Mouse (Mus musculus) myocyte (in vitro differentiated cells): ENCODE results near the gene Ppp2r5d.

Experiments
- CEBPB ChIP-seq: IDR thresholded peaks from 2 replicates; pipeline ENCODE4 v1.6.1; 2011; ENCODE audit warnings: mild to moderate bottlenecking, moderate library complexity; ENCODE audit not compliant: poor library complexity, insufficient read depth, severe bottlenecking
- E2F4 ChIP-seq: IDR thresholded peaks from one replicate; pipeline ENCODE4 v1.6.1; 2011; ENCODE audit warnings: mild to moderate bottlenecking, control low read depth, moderate library complexity; ENCODE audit not compliant: insufficient read depth
- MAX ChIP-seq: IDR thresholded peaks from one replicate; pipeline ENCODE4 v1.6.1; 2011; ENCODE audit warnings: low read depth, mild to moderate bottlenecking, control low read depth
- MYOD1 ChIP-seq, 3 experiments: IDR thresholded peaks; one replicate each; pipeline ENCODE4 v1.6.1; 2011; ENCODE audit warnings: control low read depth in 2 of 3, low read depth in 2 of 3, mild to moderate bottlenecking in 2 of 3, moderate library complexity in 1 of 3; ENCODE audit not compliant: insufficient read length in 2 of 3, control insufficient read depth in 1 of 3
- MYOG ChIP-seq, 3 experiments: IDR thresholded peaks; one replicate each; pipeline ENCODE4 v1.6.1; 2011; ENCODE audit warnings: control low read depth in 2 of 3, low read depth in 2 of 3, mild to moderate bottlenecking in 2 of 3; ENCODE audit not compliant: insufficient read length in 2 of 3, control insufficient read depth in 1 of 3, insufficient read depth in 1 of 3
- POLR2A ChIP-seq: IDR thresholded peaks from one replicate; pipeline ENCODE4 v1.6.1; 2011; ENCODE audit warnings: low read depth, mild to moderate bottlenecking, control low read depth, moderate library complexity; ENCODE audit not compliant: insufficient read length
- POLR2AphosphoS2 ChIP-seq: IDR thresholded peaks from one replicate; pipeline ENCODE4 v1.6.1; 2011; ENCODE audit warnings: low read depth, control low read depth; ENCODE audit not compliant: insufficient read length
- REST ChIP-seq: IDR thresholded peaks from one replicate; pipeline ENCODE4 v1.6.1; 2011; ENCODE audit warnings: mild to moderate bottlenecking, control low read depth, moderate library complexity; ENCODE audit not compliant: insufficient read depth, insufficient read length
- SRF ChIP-seq: IDR thresholded peaks from one replicate; pipeline ENCODE4 v1.6.1; 2011; ENCODE audit warnings: low read depth; ENCODE audit not compliant: control insufficient read depth, insufficient read length
- TCF12 ChIP-seq: IDR thresholded peaks from one replicate; pipeline ENCODE4 v1.6.1; 2011; ENCODE audit warnings: mild to moderate bottlenecking, control low read depth; ENCODE audit not compliant: poor library complexity, insufficient read depth, severe bottlenecking
- TCF3 ChIP-seq: IDR thresholded peaks from one replicate; pipeline ENCODE4 v1.6.1; 2011; ENCODE audit warnings: low read depth, control low read depth; ENCODE audit not compliant: insufficient read length
- USF1 ChIP-seq: IDR thresholded peaks from one replicate; pipeline ENCODE4 v1.6.1; 2011; ENCODE audit warnings: low read depth, mild to moderate bottlenecking, control low read depth, moderate library complexity

- TF ChIP-seq USF1, result no peak
- no peak for TF ChIP-seq POLR2A
- no peak for TF ChIP-seq TCF3
- no peak for TF ChIP-seq MAX
- no peak for TF ChIP-seq SRF
- TF ChIP-seq MYOG (IDR thresholded peaks at IDR 0.05; ENCODE audit: control insufficient read depth in 1 of 3, insufficient read depth in 1 of 3, insufficient read length in 2 of 3, low read depth in 2 of 3), result no peak
- no peak for TF ChIP-seq MYOD1 (IDR thresholded peaks at IDR 0.05; ENCODE audit: control insufficient read depth in 1 of 3, insufficient read length in 2 of 3, low read depth in 2 of 3)
- no peak for TF ChIP-seq CEBPB
- no peak for TF ChIP-seq E2F4
- TF ChIP-seq TCF12, result no peak
- no peak for TF ChIP-seq POLR2AphosphoS2
- TF ChIP-seq REST, result no peak
These were observed 1.6 kb upstream of the Ppp2r5d start for GRCm38 (mm10) chr17:46706375-46707089.
